Mouse (Mus musculus) MEL (cell line): Measurements from ENCODE around the gene Kcnj15.

Experiments
- CHD1 ChIP-seq: IDR thresholded peaks from 2 replicates; pipeline ENCODE4 v1.6.1; 2012; ENCODE audit warnings: low read depth, mild to moderate bottlenecking, inconsistent platforms, low read length, improper control_type of control experiment
- CTCF ChIP-seq, 3 experiments: IDR thresholded peaks in 2 of 3; conservative IDR thresholded peaks in 1 of 3; 2 replicates each; pipeline ENCODE4 v1.5.1; 2011 to 2012; ENCODE audit warnings: low read length in 3 of 3, low read depth in 2 of 3, mild to moderate bottlenecking in 2 of 3, improper control_type of control experiment in 1 of 3, inconsistent platforms in 1 of 3, mixed read lengths in 1 of 3, moderate library complexity in 1 of 3; ENCODE audit not compliant: control insufficient read depth in 1 of 3, insufficient read depth in 1 of 3, poor library complexity in 1 of 3, severe bottlenecking in 1 of 3
- EP300 ChIP-seq, 2 experiments: IDR thresholded peaks; 2 replicates each; pipeline ENCODE4 v1.6.1; 2011; ENCODE audit warnings: improper control_type of control experiment in 2 of 2, low read length in 2 of 2, low read depth in 1 of 2, mild to moderate bottlenecking in 1 of 2
- GATA1 ChIP-seq: IDR thresholded peaks from 2 replicates; pipeline ENCODE4 v1.6.1; 2011; ENCODE audit warnings: low read depth, low read length, improper control_type of control experiment
- JUND ChIP-seq: IDR thresholded peaks from 2 replicates; pipeline ENCODE4 v1.6.1; 2011; ENCODE audit warnings: low read depth, mild to moderate bottlenecking, improper control_type of control experiment, low read length
- KAT2A ChIP-seq: conservative IDR thresholded peaks from 2 replicates; pipeline ENCODE4 v1.6.1; 2012; ENCODE audit warnings: low read depth, low read length, improper control_type of control experiment, inconsistent platforms
- MAX ChIP-seq: IDR thresholded peaks from 2 replicates; pipeline ENCODE4 v1.6.1; 2011; ENCODE audit warnings: low read length, improper control_type of control experiment
- MAZ ChIP-seq: IDR thresholded peaks from 2 replicates; pipeline ENCODE4 v1.6.1; 2012; ENCODE audit warnings: low read depth, mild to moderate bottlenecking, inconsistent platforms, low read length, improper control_type of control experiment
- MEF2A ChIP-seq: IDR thresholded peaks from 2 replicates; pipeline ENCODE4 v1.6.1; 2014; ENCODE audit warnings: low read depth, mild to moderate bottlenecking, inconsistent platforms, low read length, improper control_type of control experiment; ENCODE audit not compliant: poor library complexity, insufficient replicate concordance, severe bottlenecking; ENCODE audit errors: extremely low read depth
- MXI1 ChIP-seq: IDR thresholded peaks from 2 replicates; pipeline ENCODE4 v1.6.1; 2011; ENCODE audit warnings: mild to moderate bottlenecking, low read depth, low read length, improper control_type of control experiment
- POLR2A ChIP-seq, 2 experiments: IDR thresholded peaks; 2 replicates each; pipeline ENCODE4 v1.6.1; 2011 to 2012; ENCODE audit warnings: low read length in 2 of 2, mild to moderate bottlenecking in 2 of 2, control low read depth in 1 of 2, improper control_type of control experiment in 1 of 2, low read depth in 1 of 2, moderate library complexity in 1 of 2; ENCODE audit not compliant: control insufficient read depth in 1 of 2, insufficient read depth in 1 of 2, poor library complexity in 1 of 2
- RAD21 ChIP-seq: IDR thresholded peaks from 2 replicates; pipeline ENCODE4 v1.6.1; 2011; ENCODE audit warnings: mild to moderate bottlenecking, low read depth, low read length, improper control_type of control experiment
- SIN3A ChIP-seq: IDR thresholded peaks from 2 replicates; pipeline ENCODE4 v1.6.1; 2012; ENCODE audit warnings: low read length, improper control_type of control experiment, inconsistent platforms
- ZC3H11A ChIP-seq: IDR thresholded peaks from 2 replicates; pipeline ENCODE4 v1.6.1; 2012; ENCODE audit warnings: low read depth, mild to moderate bottlenecking, inconsistent platforms, low read length, improper control_type of control experiment

GRCm38 (mm10) chr16:95267481-95268183 is 10.3 kb downstream of the Kcnj15 start:
- TF ChIP-seq JUND, result no peak
- TF ChIP-seq MAZ, result no peak
- TF ChIP-seq SIN3A, result no peak
- TF ChIP-seq POLR2A (IDR thresholded peaks at IDR 0.05; ENCODE audit: control insufficient read depth in 1 of 2, insufficient read depth in 1 of 2, low read depth in 1 of 2, low read length in 2 of 2, poor library complexity in 1 of 2), result no peak
- TF ChIP-seq GATA1, result no peak
- TF ChIP-seq EP300 (IDR thresholded peaks at IDR 0.05; ENCODE audit: low read depth in 1 of 2, low read length in 2 of 2), result no peak
- TF ChIP-seq RAD21, result no peak
- no peak for TF ChIP-seq KAT2A
- TF ChIP-seq CTCF (IDR thresholded peaks at IDR 0.05 in 2 of 3, conservative IDR thresholded peaks at IDR 0.05 in 1 of 3; ENCODE audit: control insufficient read depth in 1 of 3, insufficient read depth in 1 of 3, low read depth in 2 of 3, low read length in 3 of 3, poor library complexity in 1 of 3, severe bottlenecking in 1 of 3), result no peak
- no peak for TF ChIP-seq CHD1
- no peak for TF ChIP-seq MXI1
- TF ChIP-seq MAX, result no peak
- no peak for TF ChIP-seq MEF2A
- TF ChIP-seq ZC3H11A, result no peak
